In genomic region chr5:52940645-52941044, GRCm38 (mm10) we compare ENCODE assay signal across 20 mouse cellular contexts.
DNase-seq lines count a peak whose midpoint lies in the region; ATAC-seq and TF ChIP-seq lines count a peak whose summit lies in the region.
"Had no signal": no experiment of that assay in that cellular context is flagged by ENCODE, and none has a peak within 500 bp of the region (broad histone marks: within the 10 kb centered on the region; RNA-seq: fewer than 3 reads in every experiment).

No protein-coding gene starts in this region.

- no peak for TF ChIP-seq POLR2A in embryonic fibroblast, embryonic 13.5 days (IDR thresholded peaks at IDR 0.05; ENCODE audit: low read depth, low read length)

- no peak for TF ChIP-seq CTCF in lung, postnatal 0 days (IDR thresholded peaks at IDR 0.05)
- TF ChIP-seq CTCF in embryonic fibroblast, embryonic 13.5 days (IDR thresholded peaks at IDR 0.05; ENCODE audit: borderline replicate concordance, insufficient read depth, low read length), result no peak

- TF ChIP-seq EP300 in lung, postnatal 0 days (IDR thresholded peaks at IDR 0.05), result no peak

- no peak for ATAC-seq in lung, postnatal 0 days
- ATAC-seq: CD4-positive, CD25-positive, alpha-beta regulatory T cell, adult 4 months; forebrain, embryonic 16.5 days had no signal

- no peaks in the 10 kb centered on the region for H3K27me3 ChIP-seq in lung, postnatal 0 days (replicated peaks; ENCODE audit: insufficient read depth, low read length)
- H3K27me3 ChIP-seq: embryonic facial prominence, embryonic 12.5 days; forebrain, embryonic 12.5 days; hindbrain, embryonic 15.5 days had no signal

- no peak overlapping the region for H3K4me2 ChIP-seq in lung, postnatal 0 days (replicated peaks; ENCODE audit: low read depth, low read length)
- H3K4me2 ChIP-seq: embryonic facial prominence, embryonic 12.5 days; forebrain, embryonic 12.5 days; heart, embryonic 11.5 days; hindbrain, embryonic 15.5 days had no signal

- H3K4me3 ChIP-seq in lung, postnatal 0 days (ENCODE audit: low read depth, low read length), result no peak overlapping the region
- H3K4me3 ChIP-seq in embryonic fibroblast, embryonic 13.5 days (ENCODE audit: insufficient read depth, low read length), result no peak overlapping the region
- H3K4me3 ChIP-seq: embryonic facial prominence, embryonic 12.5 days; forebrain, embryonic 12.5 days; hindbrain, embryonic 10.5 days; hindbrain, embryonic 15.5 days had no signal

- no peaks in the 10 kb centered on the region for H3K9me3 ChIP-seq in lung, postnatal 0 days (ENCODE audit: low read length)
- H3K9me3 ChIP-seq: embryonic facial prominence, embryonic 12.5 days; forebrain, embryonic 12.5 days; G1E; hindbrain, embryonic 10.5 days; hindbrain, embryonic 15.5 days had no signal

- 63% methylated on average over 4 of the region's 4 CpGs for WGBS in lung, postnatal 0 days

- no peaks in the 10 kb centered on the region for H3K4me1 ChIP-seq in lung, postnatal 0 days (ENCODE audit: insufficient read depth, low read depth, low read length)
- H3K4me1 ChIP-seq in embryonic fibroblast, embryonic 13.5 days (ENCODE audit: control insufficient read depth, insufficient read depth, low read length), result peaks cover 12% of the 10 kb centered on the region; the same call in 1 of the 2 replicates
- H3K4me1 ChIP-seq: embryonic facial prominence, embryonic 12.5 days; forebrain, embryonic 12.5 days; hindbrain, embryonic 15.5 days had no signal

- no peak overlapping the region for H3K9ac ChIP-seq in lung, postnatal 0 days (replicated peaks; ENCODE audit: low read depth)
- H3K9ac ChIP-seq: embryonic facial prominence, embryonic 12.5 days; forebrain, embryonic 12.5 days; hindbrain, embryonic 15.5 days had no signal

- DNase-seq in lung, postnatal 0 days (ENCODE audit: low spot score), result peak; percentile 6
- no peak for DNase-seq in lung, postnatal 36 days
- peak; percentile 11 for DNase-seq in 416B (ENCODE audit: low read depth)
- no peak for DNase-seq in adrenal gland, adult 2 months
- no peak for DNase-seq in B cell, adult 2 months
- DNase-seq: adrenal gland, postnatal 14 days; cerebellum, adult 11-12 months; cerebellum, adult 9-10 months; cerebellum, postnatal 25 days; gastrocnemius, postnatal 10 days; heart, adult 18-20 months had no signal

- H3K27ac ChIP-seq in lung, postnatal 0 days (ENCODE audit: low read length), result no peak overlapping the region
- 0 out of 2 replicates have a peak overlapping the region, but pooled peaks have one; percentile 56 for H3K27ac ChIP-seq in embryonic fibroblast, embryonic 13.5 days (ENCODE audit: insufficient read depth, low read length)
- H3K27ac ChIP-seq: embryonic facial prominence, embryonic 12.5 days; forebrain, embryonic 12.5 days; hindbrain, embryonic 10.5 days; hindbrain, embryonic 15.5 days had no signal

- H3K36me3 ChIP-seq in lung, postnatal 0 days (ENCODE audit: insufficient read depth, low read length), result no peaks in the 10 kb centered on the region
- H3K36me3 ChIP-seq: embryonic facial prominence, embryonic 12.5 days; forebrain, embryonic 12.5 days; G1E; hindbrain, embryonic 10.5 days; hindbrain, embryonic 15.5 days had no signal

Comparison
In these comparisons a context has a peak if more than half of its experiments do, and no peak if none do; other contexts are left out.
1. DNase-seq: peak in lung, postnatal 0 days (single experiment) and 416B (single experiment); none in lung, postnatal 36 days (single experiment), adrenal gland, adult 2 months (single experiment) and B cell, adult 2 months (0 of 2).